Mouse (Mus musculus) thymus, postnatal 36 days (tissue): ENCODE measurements around the gene Slc10a7.

Experiments used
- DNase-seq, 2 experiments: peaks; one replicate each; pipeline ENCODE4 v3.0.0; 2022; ENCODE audit warnings: mixed read lengths in 2 of 2

Slc10a7 gene

GRCm38 (mm10) chr8:78549971-78550751 lies 41.0 kb downstream of the Slc10a7 start:
- DNase-seq, result no peak

DNA sequence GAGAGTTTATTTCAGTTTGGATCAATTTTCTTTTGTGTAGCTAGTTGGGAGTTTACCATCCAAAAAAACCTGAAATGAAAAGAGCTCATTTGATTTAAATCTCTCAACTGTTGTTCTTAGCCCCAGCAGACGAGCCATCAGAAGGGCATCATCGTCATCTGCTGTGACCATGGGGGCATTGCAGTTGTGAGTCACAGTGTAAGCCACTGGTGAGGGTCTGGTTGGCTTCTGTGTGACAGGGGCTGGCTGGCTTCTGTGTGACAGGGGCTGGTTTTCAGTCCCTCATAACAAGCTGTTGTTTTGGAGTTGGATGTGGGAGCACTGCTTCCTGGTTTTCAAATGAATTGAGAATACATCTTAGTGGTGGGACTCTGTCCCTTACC lies 41.6 kb downstream of the Slc10a7 start:
- DNase-seq, result no peak

DNA sequence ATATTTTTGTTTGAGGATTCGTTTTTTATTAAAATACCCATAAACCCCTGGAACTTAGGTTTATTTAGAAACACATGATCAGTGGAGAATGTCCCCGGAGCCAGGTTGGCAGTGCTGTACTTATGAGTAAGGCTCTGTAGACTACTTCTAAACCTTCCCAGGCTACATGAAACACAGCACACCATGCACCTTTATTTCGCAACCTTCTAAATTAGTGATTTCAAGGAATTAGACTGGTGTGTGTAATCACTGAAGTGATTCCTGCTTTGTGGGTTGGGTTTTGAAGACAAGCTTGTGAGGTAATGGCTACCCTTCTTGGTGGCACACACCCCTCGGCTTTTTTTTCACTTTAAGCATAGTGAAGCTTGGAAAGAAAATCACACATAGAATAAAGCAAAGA lies 46.7 kb downstream of the Slc10a7 start:
- DNase-seq, result no peak

- DNase-seq, result no peak
Observed at GRCm38 (mm10) chr8:78556773-78557434, 47.8 kb downstream of the Slc10a7 start.

DNA sequence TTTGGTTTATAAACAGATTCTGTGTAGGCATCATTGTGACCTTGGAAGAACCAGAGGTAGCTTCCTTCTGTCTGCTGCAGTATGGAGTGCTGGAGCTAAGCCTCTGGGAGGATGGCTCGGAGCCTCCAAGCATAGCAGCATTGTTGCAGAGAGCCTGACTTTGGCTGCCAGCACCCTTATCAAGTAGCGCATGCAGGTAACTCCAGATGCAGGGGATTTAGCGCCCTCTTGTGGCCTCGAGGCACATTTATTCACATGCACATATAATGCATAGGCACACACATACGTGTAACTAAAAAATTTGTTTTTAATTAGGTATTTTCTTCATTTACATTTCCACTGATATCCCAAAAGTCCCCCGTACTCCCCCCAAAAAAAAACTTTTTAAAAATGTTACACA lies 52.5 kb downstream of the Slc10a7 start:
- DNase-seq, result no peak

DNA sequence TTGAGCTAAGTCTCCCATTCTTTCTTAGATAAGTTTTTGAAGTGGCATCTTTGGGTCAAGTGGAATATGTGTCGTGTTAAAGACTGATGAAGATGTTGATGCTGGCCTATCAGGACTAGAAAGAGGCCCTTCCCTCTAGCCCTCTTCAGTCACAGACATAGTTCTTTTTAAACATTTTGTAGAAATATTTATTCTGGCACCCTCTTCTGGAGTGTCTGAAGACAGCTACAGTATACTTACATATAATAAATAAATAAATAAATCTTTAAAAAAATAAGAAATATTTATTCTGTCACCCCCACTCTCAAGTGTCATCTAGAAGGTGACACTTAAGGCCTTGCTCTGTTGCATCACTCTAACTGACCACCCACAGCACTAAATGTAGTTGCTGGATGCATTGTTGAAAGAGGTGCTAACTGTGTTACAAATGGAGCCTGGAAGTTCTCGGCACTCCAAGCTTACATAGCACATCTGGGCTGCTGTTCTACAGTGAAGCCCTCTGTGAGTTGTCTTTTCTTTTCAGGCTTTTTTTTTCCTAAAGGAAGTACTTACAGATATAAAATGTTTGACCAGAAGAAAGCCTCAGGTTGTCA lies 54.4 kb downstream of the Slc10a7 start:
- DNase-seq, result no peak

- DNase-seq, result no peak
Observed at GRCm38 (mm10) chr8:78564200-78564599, 55.1 kb downstream of the Slc10a7 start.

- no peak for DNase-seq
Observed at GRCm38 (mm10) chr8:78568196-78568595, 59.0 kb downstream of the Slc10a7 start.

DNA sequence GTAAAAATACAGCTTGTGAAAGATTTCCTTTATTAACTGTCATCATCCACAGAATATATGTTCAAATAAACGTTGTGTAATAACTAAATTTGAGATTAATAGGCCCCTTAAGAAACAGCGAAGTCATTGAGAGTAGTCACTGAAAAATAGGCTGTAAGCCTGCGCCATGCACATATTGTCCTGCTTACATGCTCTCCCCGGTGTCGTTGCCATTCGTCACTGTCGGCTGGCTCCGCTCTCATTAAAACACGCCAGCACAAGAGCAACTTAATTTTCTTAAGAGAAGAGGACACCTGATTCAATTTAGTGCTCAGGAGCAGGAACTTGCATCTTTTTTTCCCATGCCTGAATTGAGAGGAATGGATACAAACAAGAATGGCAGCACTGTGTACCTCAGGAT lies 62.4 kb downstream of the Slc10a7 start:
- DNase-seq, result no peak

DNA sequence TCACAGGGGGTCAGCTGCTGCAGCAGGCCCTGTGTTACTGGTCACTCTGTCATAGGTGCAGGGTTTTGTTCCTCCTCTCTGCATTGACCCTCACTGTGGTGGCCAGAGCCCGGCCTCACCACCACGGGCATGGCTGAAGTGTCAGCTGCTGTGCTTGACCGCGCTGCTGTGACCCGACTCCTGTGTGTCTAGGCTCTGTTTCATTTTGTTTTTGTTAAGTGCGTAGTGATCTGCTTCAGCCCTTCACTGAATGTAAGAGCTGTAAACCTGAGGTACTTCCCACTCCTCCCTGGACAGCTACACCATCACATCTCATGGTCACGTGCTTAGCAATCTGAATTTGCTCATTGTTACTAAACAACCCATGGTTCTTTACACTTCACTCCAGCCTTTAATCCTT lies 65.1 kb downstream of the Slc10a7 start:
- DNase-seq, result no peak

- no peak for DNase-seq
Observed at GRCm38 (mm10) chr8:78577569-78577968, 68.4 kb downstream of the Slc10a7 start.

DNA sequence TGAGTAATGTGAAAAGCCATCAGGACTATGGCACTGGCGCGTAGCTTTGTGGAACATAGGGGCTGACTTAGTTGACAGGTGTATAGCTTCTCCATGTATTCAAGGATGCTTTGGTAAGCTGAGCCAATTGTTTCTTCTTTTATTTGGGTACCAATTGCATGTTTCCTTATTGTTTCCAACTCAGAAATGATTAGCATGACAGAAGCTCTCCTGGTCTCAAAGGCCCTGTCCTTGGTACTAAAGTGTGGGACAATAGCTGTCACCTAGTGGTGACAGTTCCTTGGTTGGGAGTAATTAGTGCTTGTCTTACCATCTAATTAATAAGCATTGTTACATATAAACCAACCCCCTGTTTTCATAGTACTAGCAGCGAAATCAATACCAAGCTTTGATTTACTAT lies 68.9 kb downstream of the Slc10a7 start:
- DNase-seq, result no peak

GRCm38 (mm10) chr8:78584011-78584776 lies 75.0 kb downstream of the Slc10a7 start:
- DNase-seq, result no peak

DNA sequence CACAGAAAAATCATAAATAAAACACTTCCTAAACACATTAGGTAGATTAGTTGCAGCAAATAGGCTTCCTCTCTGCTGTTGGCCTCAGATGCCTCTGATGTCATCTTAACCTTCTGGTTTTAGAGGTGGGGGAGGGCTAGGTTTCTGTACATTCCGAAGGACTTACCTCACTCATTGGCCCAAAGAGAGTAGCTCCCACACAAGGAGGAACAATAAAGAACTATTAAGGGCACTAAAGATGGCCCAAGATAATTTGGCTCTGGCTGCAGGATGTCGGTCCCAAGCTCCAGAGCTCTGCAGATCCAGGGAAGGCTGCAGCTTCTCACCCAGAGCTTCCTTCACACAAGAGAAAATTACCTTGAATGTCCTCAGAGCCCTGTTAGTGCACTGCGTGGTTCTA lies 75.7 kb downstream of the Slc10a7 start:
- DNase-seq, result no peak

DNA sequence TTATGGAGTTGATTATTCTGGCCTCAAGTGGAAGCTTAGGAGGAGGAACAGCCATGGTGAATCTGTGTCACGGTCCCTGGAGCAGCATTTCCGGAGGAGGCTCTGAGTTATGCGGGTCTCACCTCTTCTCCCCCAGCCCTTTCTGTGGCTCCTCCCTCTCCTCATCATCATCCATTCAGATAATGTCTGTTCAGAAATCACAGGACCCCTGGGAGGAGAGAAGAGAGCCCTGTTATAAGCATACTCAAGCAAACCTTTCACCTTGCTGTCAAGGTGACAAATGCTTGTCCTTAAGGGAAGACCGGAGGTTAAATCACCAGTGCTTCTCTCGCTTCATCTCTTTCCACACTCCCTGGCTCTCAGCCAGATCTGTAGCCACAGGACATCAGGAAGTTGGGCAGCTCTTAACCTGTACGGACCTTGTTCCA lies 86.3 kb downstream of the Slc10a7 start:
- DNase-seq, result no peak

DNA sequence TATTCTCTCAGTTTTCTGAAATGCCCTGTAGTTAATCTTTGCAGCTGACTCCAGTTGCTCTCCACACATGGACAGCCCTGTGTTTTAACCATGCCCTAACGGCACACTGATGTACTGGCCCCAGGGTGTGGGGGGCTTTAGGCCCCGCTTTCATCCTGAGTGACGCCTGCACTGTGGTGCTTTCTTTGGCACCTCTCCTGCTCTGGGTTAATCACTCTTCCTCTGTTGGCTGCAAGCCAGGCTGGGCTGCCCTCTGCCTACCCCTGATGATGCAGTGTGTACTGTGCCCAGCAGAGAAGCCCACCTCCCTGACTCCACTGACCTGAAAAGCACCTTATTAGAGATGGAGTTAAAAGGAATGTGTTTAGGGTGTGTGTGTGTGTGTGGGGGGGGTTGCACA lies 89.1 kb downstream of the Slc10a7 start:
- DNase-seq, result no peak

DNA sequence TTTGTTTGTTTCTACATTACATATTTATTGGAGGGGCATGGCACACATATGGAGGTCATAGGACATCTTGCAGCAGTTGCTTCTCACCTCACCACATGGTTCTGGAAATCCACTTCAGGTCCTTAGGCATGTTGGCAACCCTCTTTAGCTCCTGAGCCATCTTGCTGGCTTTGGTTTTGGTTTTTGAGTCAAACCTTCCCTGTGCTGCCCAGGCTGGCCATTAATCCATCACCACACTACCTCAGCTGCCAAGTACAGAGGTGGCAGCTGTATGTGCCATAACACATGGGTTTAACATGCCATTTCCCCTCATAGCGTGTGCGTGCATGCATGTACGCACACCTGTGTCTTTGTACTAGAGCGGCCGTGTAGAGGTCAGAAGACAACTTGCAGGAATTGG lies 93.9 kb downstream of the Slc10a7 start:
- DNase-seq, result no peak

- DNase-seq, result no peak
Observed at GRCm38 (mm10) chr8:78604426-78604825, 95.3 kb downstream of the Slc10a7 start.

DNA sequence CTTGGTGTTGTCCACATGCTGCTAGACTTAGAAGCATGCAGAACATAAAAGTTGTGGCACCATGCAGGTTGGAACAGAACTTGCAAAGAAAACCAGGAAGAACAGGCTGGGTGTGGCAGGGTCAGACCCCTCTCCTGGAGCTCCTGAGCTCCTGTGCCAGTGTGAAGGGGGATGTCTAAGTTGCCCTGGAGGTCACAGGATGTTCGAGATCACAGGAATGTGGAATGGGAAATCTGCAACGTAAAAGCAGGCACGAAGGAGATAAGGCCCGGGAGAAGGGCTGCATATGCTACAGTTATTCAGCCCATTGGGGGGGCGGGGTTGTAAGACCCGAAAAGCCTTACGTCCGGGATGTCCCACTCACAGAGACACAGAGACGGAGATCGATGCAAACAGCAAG lies 100.2 kb downstream of the Slc10a7 start:
- no peak for DNase-seq

- no peak for DNase-seq
Observed at GRCm38 (mm10) chr8:78611019-78611418, 101.9 kb downstream of the Slc10a7 start.

DNA sequence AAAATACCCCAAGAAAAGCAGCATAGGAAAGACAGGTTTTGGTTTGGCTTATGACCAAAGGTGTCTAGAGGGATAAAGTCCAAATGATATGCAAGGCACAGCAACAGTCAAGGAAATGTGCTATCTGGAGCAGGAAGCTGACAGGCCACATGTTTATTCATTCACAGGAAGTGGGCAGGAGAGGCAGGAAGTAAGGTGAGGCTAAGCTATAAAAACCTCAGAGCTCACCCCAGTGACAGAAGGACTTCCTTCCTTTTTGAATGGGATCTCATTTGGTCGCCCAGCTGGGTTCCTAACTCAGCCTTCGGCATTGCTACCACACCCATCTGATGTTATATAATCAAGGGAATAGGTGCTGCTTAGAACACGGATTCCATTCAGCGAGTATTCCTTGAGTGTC lies 113.2 kb downstream of the Slc10a7 start:
- peak; percentile 5 to 18 for DNase-seq

DNA sequence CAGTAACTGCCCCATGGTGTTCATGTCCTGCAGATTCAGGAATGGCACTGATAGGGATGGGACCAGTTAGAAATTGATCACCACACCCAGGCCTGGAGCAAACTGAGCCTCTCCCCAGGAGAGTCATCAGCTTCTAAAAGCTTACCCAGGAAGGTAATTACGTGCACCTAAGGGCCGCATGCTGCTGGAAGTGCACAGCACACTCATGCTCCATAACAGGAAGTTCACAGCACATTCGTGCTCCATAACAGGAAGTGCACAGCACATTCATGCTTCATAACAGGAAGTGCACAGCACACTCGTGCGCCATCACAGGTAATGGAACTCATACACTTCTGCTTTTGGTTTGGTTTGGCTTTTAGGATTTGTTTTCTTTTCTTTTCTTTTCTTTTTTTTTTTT lies 114.8 kb downstream of the Slc10a7 start:
- DNase-seq, result no peak

DNA sequence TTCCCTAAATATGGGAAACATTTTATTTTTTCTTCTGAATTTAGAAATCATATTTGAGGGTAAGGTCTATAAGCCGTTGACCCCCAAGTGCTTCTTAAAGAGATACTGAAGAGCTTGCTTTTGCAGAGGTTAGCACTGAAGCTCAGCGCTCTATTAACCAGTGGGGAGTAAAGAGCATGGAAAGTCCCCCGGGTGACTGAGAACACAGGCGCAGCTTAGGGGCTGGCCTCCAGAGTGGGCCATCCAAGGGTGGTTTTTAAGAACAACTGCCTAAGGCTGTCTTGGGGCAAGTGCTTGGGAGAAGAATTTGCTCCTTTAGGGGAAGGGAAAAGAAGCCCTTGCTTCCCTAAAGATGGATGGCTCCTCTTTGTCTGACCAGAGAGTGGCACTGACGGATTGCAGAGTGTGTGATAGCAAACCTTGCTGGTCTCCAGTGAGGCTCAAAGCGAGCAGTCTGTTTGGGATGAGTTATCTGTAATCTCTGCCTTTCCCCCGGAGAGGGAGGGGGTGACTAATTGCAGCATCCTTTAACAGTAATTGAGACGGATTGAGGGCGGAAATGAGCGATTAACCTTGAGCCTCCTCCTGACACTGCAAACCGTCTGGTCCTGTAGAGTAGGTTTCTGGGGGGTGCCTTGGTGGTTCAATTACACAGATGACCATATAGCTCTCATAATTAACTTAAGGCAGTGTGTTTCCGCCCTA lies 115.7 kb downstream of the Slc10a7 start:
- DNase-seq, result no peak
